Comparison of ENCODE assay signal across 8 mouse cellular contexts in genomic region chr17:34897373-34898159, GRCm38 (mm10). TPM values are rescaled to one million over a fixed set of nuclear protein-coding genes. Genes with fewer than 3 reads are reported as not detected.
DNase-seq lines count a peak whose midpoint lies in the region; ATAC-seq lines count a peak whose summit lies in the region.

No protein-coding gene starts in this region.

- H3K36me3 ChIP-seq in embryonic facial prominence, embryonic 13.5 days = peaks cover 22% of the 10 kb centered on the region
- H3K36me3 ChIP-seq in hindbrain, embryonic 12.5 days = peaks cover 15% of the 10 kb centered on the region
- peaks cover 28% of the 10 kb centered on the region for H3K36me3 ChIP-seq in limb, embryonic 12.5 days
- H3K36me3 ChIP-seq in midbrain, embryonic 13.5 days = peaks cover 25% of the 10 kb centered on the region

- peak overlapping the region; percentile 90 for H3K4me3 ChIP-seq in embryonic facial prominence, embryonic 13.5 days
- peak overlapping the region; percentile 100 for H3K4me3 ChIP-seq in hindbrain, embryonic 12.5 days
- H3K4me3 ChIP-seq in limb, embryonic 12.5 days (replicated peaks) = peak overlapping the region; percentile 99
- H3K4me3 ChIP-seq in midbrain, embryonic 13.5 days (replicated peaks) = peak overlapping the region; percentile 96

- peak overlapping the region; percentile 96 for H3K27ac ChIP-seq in embryonic facial prominence, embryonic 13.5 days
- H3K27ac ChIP-seq in hindbrain, embryonic 12.5 days = peak overlapping the region; percentile 98
- peak overlapping the region; percentile 97 for H3K27ac ChIP-seq in limb, embryonic 12.5 days
- peak overlapping the region; percentile 95 for H3K27ac ChIP-seq in midbrain, embryonic 13.5 days

- peak overlapping the region; percentile 96 for H3K9ac ChIP-seq in embryonic facial prominence, embryonic 13.5 days
- peak overlapping the region; percentile 100 for H3K9ac ChIP-seq in hindbrain, embryonic 12.5 days
- H3K9ac ChIP-seq in limb, embryonic 12.5 days (replicated peaks) = peak overlapping the region; percentile 98
- H3K9ac ChIP-seq in midbrain, embryonic 13.5 days (replicated peaks) = peak overlapping the region; percentile 97

- WGBS in embryonic facial prominence, embryonic 13.5 days = 15% methylated on average over 10 of the region's 10 CpGs
- whole genome bisulfite sequencing in hindbrain, embryonic 12.5 days = 25% methylated on average over 10 of the region's 10 CpGs
- WGBS in limb, embryonic 12.5 days = 20% methylated on average over 10 of the region's 10 CpGs
- WGBS in midbrain, embryonic 13.5 days = 20% methylated on average over 10 of the region's 10 CpGs

- peak; percentile 64 for DNase-seq in urinary bladder, postnatal 14 days (ENCODE audit: low spot score)
- no peak for DNase-seq in urinary bladder, postnatal 25 days (ENCODE audit: low spot score)
- no peak for DNase-seq in yolk sac, embryonic 10.5 days (ENCODE audit: low spot score)
- DNase-seq in gastrocnemius, adult 8-10 months (ENCODE audit: low spot score in 2 of 2) = no peak

- H3K4me1 ChIP-seq in embryonic facial prominence, embryonic 13.5 days = peaks cover 46% of the 10 kb centered on the region
- peaks cover 48% of the 10 kb centered on the region for H3K4me1 ChIP-seq in hindbrain, embryonic 12.5 days
- H3K4me1 ChIP-seq in limb, embryonic 12.5 days (replicated peaks) = peaks cover 48% of the 10 kb centered on the region
- peaks cover 55% of the 10 kb centered on the region for H3K4me1 ChIP-seq in midbrain, embryonic 13.5 days (replicated peaks)

- ATAC-seq in embryonic facial prominence, embryonic 13.5 days (ENCODE audit: insufficient number of reproducible peaks, insufficient read depth, low FRiP score, low TSS enrichment, low read depth) = no peak
- no peak for ATAC-seq in hindbrain, embryonic 12.5 days (ENCODE audit: low FRiP score)
- no peak for ATAC-seq in limb, embryonic 12.5 days (ENCODE audit: insufficient number of reproducible peaks, insufficient read depth, low FRiP score, low TSS enrichment, low read depth)
- ATAC-seq in midbrain, embryonic 13.5 days = no peak

- H3K4me2 ChIP-seq in embryonic facial prominence, embryonic 13.5 days = peak overlapping the region; percentile 88
- peak overlapping the region; percentile 98 for H3K4me2 ChIP-seq in hindbrain, embryonic 12.5 days (replicated peaks)
- peak overlapping the region; percentile 91 for H3K4me2 ChIP-seq in limb, embryonic 12.5 days
- peak overlapping the region; percentile 99 for H3K4me2 ChIP-seq in midbrain, embryonic 13.5 days (replicated peaks)

- no peaks in the 10 kb centered on the region for H3K27me3 ChIP-seq in embryonic facial prominence, embryonic 13.5 days
- H3K27me3 ChIP-seq in hindbrain, embryonic 12.5 days = no peaks in the 10 kb centered on the region
- no peaks in the 10 kb centered on the region for H3K27me3 ChIP-seq in limb, embryonic 12.5 days
- no peaks in the 10 kb centered on the region for H3K27me3 ChIP-seq in midbrain, embryonic 13.5 days

- peaks cover 3% of the 10 kb centered on the region; the same call in 1 of the 2 replicates for H3K9me3 ChIP-seq in embryonic facial prominence, embryonic 13.5 days
- H3K9me3 ChIP-seq in hindbrain, embryonic 12.5 days (replicated peaks) = no peaks in the 10 kb centered on the region
- H3K9me3 ChIP-seq in limb, embryonic 12.5 days = no peaks in the 10 kb centered on the region
- H3K9me3 ChIP-seq in midbrain, embryonic 13.5 days = no peaks in the 10 kb centered on the region

RNA-seq across cellular contexts. Expression of gene C2, which starts 0.5 kb away (rescaled TPM):
- 2.7 and 3.2 TPM in 2 replicates for polyA plus RNA-seq in embryonic facial prominence, embryonic 13.5 days (2015; fragmentation: Nextera tagmentation; extraction: Ambion mirVana)
- polyA plus RNA-seq in hindbrain, embryonic 12.5 days (2016; fragmentation: Nextera tagmentation; extraction: Ambion mirVana) = 1.4 and 2.6 TPM in 2 replicates
- 0.84 and 1.1 TPM in 2 replicates for polyA plus RNA-seq in limb, embryonic 12.5 days (2016; fragmentation: Nextera tagmentation; extraction: Ambion mirVana)
- polyA plus RNA-seq in midbrain, embryonic 13.5 days (2015; fragmentation: Nextera tagmentation; extraction: Ambion mirVana) = 1.2 and 2.1 TPM in 2 replicates
- total RNA-seq in gastrocnemius, adult 8-10 months (2022) = 1 to 10 TPM in 3 of 4 experiments, under 1 TPM in 1; 0.73 to 2.3 (median 2.2) TPM

RNA-seq across cellular contexts. Expression of gene Ehmt2, which starts 0.7 kb away (rescaled TPM):
- 98.5 and 100 TPM in 2 replicates for polyA plus RNA-seq in embryonic facial prominence, embryonic 13.5 days (2015; fragmentation: Nextera tagmentation; extraction: Ambion mirVana)
- polyA plus RNA-seq in hindbrain, embryonic 12.5 days (2016; fragmentation: Nextera tagmentation; extraction: Ambion mirVana) = 110 and 113 TPM in 2 replicates
- polyA plus RNA-seq in limb, embryonic 12.5 days (2016; fragmentation: Nextera tagmentation; extraction: Ambion mirVana) = 114 TPM in 2 replicates
- polyA plus RNA-seq in midbrain, embryonic 13.5 days (2015; fragmentation: Nextera tagmentation; extraction: Ambion mirVana) = 105 and 114 TPM in 2 replicates
- total RNA-seq in gastrocnemius, adult 8-10 months (2022) = 10 to 100 TPM; 31.2 to 37.2 (median 33.4) TPM

RNA-seq across cellular contexts. Expression of gene Gm20547, which starts 15.7 kb away (rescaled TPM):
- polyA plus RNA-seq in embryonic facial prominence, embryonic 13.5 days (2015; fragmentation: Nextera tagmentation; extraction: Ambion mirVana) = not detected in 2 replicates
- 0.10 and 0.29 TPM in 2 replicates for polyA plus RNA-seq in hindbrain, embryonic 12.5 days (2016; fragmentation: Nextera tagmentation; extraction: Ambion mirVana)
- polyA plus RNA-seq in limb, embryonic 12.5 days (2016; fragmentation: Nextera tagmentation; extraction: Ambion mirVana) = 0.18 TPM in 1 of 2 replicates, not detected in the other
- 0.08 TPM in 1 of 2 replicates, not detected in the other for polyA plus RNA-seq in midbrain, embryonic 13.5 days (2015; fragmentation: Nextera tagmentation; extraction: Ambion mirVana)
- not detected for total RNA-seq in gastrocnemius, adult 8-10 months (2022)

RNA-seq across cellular contexts. Expression of gene Slc44a4, which starts 16.7 kb away (rescaled TPM):
- 0.24 and 0.83 TPM in 2 replicates for polyA plus RNA-seq in embryonic facial prominence, embryonic 13.5 days (2015; fragmentation: Nextera tagmentation; extraction: Ambion mirVana)
- polyA plus RNA-seq in hindbrain, embryonic 12.5 days (2016; fragmentation: Nextera tagmentation; extraction: Ambion mirVana) = 0.13 and 0.15 TPM in 2 replicates
- not detected in 2 replicates for polyA plus RNA-seq in limb, embryonic 12.5 days (2016; fragmentation: Nextera tagmentation; extraction: Ambion mirVana)
- polyA plus RNA-seq in midbrain, embryonic 13.5 days (2015; fragmentation: Nextera tagmentation; extraction: Ambion mirVana) = 0.09 TPM in 1 of 2 replicates, not detected in the other
- total RNA-seq in gastrocnemius, adult 8-10 months (2022) = under 1 TPM in 2 of 4 experiments, not detected in 2; 0.15 TPM

RNA-seq across cellular contexts. Expression of gene Zbtb12, which starts 18.3 kb away (rescaled TPM):
- polyA plus RNA-seq in embryonic facial prominence, embryonic 13.5 days (2015; fragmentation: Nextera tagmentation; extraction: Ambion mirVana) = 5.5 and 7.1 TPM in 2 replicates
- polyA plus RNA-seq in hindbrain, embryonic 12.5 days (2016; fragmentation: Nextera tagmentation; extraction: Ambion mirVana) = 12.0 and 12.8 TPM in 2 replicates
- polyA plus RNA-seq in limb, embryonic 12.5 days (2016; fragmentation: Nextera tagmentation; extraction: Ambion mirVana) = 9.3 and 10.8 TPM in 2 replicates
- polyA plus RNA-seq in midbrain, embryonic 13.5 days (2015; fragmentation: Nextera tagmentation; extraction: Ambion mirVana) = 13.2 and 16.3 TPM in 2 replicates
- total RNA-seq in gastrocnemius, adult 8-10 months (2022) = 1 to 10 TPM; 7.3 to 7.9 (median 7.6) TPM
